Mouse (Mus musculus) heart, adult 18-20 months (tissue): ENCODE measurements around the gene Slfn14. TPM values are rescaled to one million over a fixed set of nuclear protein-coding genes. Genes with fewer than 3 reads are reported as not detected.
"Not testable (repeated sequence)": the region's sequence is repeated elsewhere in the genome, so short reads cannot be mapped to it uniquely, and the experiment has no call there.

Experiments
- DNase-seq, 2 experiments: peaks; one replicate each; pipeline ENCODE4 v3.0.0; 2021 to 2022; ENCODE audit warnings: mixed read lengths in 1 of 2
- total RNA-seq, 2 experiments: library from RNA; stranded (reverse); gene quantifications; 2 replicates each; pipeline ENCODE4 v1.2.3; 2021

The Slfn14 gene
- total RNA-seq, 2 experiments from 2014 or later = not detected

GRCm38 (mm10) chr11:83282084-83282483 lies 4.4 kb downstream of the Slfn14 start:
- no peak for DNase-seq

DNA sequence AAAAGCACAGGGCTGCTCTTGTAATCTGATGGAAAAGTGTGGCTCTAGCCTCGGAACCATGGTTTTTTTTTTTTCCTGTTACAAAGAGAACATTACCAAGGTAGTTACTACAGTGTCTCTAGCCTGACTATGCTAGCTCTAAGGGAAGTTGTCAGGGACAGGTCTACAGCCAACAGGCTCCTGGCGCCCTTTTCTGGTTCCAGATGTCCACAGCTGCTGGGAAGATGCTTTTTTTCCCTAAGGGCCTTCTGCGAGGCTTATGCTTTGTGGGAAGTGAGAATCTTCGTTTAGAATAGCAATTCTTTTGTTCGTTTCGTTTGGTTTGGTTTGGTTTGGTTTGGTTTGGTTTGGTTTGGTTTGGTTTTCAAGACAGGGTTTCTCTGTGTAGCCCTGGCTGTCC lies 6.8 kb downstream of the Slfn14 start:
- peak; percentile 78 for DNase-seq

DNA sequence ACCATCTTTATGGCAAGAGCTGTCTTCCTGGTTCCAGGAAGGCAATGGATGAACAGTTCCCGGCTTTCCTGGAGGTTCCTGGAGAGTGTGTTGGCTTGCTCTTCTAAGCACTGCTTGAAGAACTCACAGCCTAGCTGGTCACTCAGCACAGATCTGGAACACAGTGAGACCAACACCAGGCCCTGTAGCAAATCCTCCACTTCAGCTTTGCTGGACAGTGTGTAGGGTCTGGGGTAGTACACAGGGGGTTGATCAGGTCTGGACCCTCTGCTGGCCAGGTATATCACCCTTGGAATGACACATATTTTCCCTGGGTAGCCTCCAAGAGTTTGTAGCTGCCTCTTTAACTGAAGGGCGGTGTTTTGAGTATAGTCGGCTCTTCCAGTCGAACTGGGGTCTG lies 7.5 kb downstream of the Slfn14 start:
- DNase-seq = no peak

DNA sequence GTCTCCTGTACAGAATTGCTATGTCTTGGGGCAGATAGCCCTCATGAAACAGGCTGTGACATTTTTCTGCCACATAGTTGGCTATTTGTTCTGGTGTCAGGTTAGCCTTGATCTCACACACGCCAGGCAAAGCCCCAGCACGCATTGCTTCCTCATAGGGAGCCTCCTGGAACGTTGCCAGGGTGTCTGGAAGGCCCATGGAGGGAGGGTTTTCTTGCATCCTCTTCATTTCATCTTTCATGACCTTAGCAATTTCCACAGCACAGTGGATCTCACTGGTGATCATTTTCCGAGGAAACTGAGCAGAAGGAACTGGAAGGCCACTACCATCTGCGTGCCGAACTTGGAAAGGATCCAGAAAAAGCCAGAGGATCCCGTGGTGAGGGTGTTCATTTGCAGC lies 10.3 kb downstream of the Slfn14 start:
- no peak for DNase-seq

DNA sequence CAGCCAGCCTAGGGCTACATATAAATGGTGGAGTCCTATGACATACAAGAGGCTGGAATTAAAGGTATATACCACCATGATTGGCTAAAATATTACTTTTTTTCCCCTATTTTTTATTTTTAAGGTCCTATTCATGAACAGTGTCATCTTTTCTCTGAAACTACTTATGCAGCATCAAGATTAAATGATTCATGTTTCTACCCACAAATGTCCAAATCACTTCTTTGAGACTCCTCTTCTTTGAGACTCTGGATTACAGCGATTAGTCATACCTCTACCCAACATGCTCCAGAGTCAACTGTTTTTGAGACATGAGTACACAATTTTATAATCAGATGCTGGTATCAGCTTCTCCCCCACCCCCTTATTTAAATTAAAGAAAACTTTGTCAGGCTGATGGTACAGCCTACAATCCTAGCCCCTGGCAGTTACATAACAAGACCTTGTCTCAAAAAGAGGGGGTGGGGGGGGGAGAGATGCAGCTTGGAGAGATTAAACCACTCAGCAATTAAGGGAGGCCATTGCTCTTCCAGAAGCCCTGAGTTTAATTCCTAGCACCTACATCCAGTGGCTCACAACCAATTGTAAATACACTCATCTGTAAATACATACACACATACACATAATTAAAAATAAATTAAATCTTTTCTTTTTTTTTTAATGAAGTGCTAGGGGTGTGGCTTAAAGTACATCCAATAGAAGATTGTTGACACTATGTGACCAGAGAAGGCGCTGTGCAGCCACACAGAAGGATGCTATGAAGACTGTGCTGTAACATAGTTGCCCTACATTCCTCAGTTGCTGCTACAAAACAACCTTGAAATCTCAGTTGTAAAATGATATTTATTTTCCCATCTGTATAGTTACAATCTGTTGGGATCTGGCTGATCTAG lies 14.3 kb downstream of the Slfn14 start:
- no peak for DNase-seq

- DNase-seq = peak; percentile 86 to 89
Observed at GRCm38 (mm10) chr11:83271151-83271950, 15.2 kb downstream of the Slfn14 start.

DNA sequence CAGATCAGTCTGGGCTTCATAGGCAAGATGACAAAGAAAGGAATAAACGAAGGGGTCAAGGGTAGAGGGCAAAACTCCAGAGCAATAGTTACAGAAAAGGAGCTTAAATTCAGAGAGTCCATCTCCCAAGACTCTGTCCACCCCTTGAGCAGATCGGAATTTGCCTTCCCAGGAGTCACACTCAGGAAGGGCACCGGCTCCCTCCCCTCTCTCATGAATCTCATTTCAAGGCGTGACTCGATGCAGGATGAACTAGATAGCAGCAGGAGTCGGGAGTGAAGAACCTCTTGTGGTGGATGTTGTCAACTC lies 15.7 kb downstream of the Slfn14 start:
- DNase-seq = no peak

DNA sequence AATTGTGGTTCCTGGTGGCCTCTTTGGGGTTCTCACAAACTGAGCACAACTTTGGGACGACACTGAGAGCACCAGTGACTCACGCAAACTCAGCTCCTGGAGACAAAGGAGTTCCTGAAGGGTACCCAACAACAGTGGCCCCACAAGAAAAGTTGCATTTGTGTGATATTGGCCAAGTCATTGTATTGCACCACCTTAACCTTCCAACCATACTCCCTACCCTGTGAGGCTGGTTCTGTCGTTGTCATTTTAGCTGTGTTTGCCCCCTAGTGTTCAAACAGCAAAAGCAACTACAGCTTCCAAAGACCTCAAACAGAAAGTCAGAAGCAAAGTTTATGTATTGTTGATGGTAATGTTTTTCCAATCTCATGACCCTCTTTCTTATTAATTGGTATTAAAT lies 23.4 kb downstream of the Slfn14 start:
- DNase-seq = no peak

DNA sequence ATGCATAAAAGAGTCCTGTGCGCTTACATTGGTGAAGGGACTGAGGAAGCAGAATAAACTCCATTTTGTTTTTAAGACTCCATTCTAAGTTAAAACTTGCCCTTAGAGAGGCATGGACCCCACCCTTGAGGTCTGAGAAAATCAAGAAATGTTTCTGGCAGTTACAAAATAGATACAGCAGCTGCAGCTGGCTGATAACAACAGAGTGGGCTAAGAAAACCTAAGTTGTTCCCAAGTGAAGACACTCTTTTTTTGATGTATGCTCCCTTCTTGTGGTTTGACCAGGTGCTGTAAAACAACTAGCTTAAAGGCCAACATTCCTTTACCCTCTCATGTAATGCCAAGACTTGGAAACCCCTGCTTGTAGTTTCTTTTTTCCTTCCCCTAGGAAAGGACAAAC lies 23.9 kb downstream of the Slfn14 start:
- DNase-seq = no peak

DNA sequence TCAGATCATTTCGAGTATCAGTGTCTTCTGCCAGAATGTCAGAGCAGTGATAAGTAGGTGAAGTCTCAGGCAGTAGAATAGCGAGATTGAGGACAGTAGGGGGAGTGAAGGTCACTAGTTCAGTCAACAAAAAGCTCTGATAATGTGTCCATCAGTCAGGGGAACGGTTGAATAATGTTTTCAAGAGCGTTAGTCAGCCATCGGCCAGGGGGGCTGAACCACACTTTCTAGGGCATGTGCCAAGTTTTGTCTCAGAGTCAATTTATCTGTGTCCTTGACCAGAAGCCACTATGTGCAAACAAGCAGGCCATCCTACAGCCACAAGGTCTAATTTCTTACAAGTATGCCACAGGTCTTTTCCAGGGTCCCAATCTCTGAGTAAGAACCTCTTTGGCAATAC lies 29.3 kb downstream of the Slfn14 start:
- not testable (repeated sequence) for DNase-seq

- no peak for DNase-seq
Observed at GRCm38 (mm10) chr11:83239811-83240210, 46.7 kb downstream of the Slfn14 start.

DNA sequence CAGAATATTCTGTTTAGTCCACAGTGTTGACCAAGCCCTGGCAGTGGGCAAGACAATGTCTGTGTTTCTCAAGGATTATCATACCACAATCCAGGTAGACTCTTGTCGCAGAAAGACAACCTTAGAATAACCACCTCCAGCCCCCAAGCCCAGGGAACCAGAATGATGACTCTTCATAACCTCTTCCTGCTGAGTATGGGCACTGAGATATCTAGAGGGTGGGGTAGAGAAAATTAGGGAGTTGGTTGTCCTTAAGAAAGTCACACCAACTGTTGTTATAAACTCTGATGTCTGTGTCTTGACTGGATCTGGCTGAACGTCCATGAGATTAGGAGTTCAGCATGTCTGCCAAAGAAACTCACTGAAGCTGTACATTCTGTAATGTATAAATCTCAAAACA lies 48.1 kb downstream of the Slfn14 start:
- DNase-seq = no peak

GRCm38 (mm10) chr11:83237390-83237789 lies 49.1 kb downstream of the Slfn14 start:
- not testable (repeated sequence) for DNase-seq

- DNase-seq = not testable (repeated sequence)
Observed at GRCm38 (mm10) chr11:83233621-83234020, 52.9 kb downstream of the Slfn14 start.

DNA sequence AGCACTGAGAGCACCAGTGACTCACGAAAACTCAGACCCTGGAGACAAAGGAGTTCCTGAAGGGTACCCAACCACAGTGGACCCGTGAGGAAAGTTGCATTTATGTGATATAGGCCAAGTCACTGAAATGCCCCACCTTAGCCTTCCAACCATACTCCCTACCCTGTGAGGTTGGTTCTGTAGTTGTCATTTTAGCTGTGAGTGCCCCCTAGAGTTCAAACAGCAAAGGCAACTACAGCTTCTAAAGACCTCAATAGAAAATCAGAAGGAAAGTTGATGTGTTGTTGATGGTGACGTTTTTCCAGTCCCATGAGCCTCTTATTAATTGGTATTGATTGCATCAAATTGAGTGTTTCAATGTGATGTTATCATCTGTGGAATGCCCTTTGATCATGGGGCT lies 55.6 kb downstream of the Slfn14 start:
- peak; percentile 8 to 24 for DNase-seq

GRCm38 (mm10) chr11:83227926-83228723 lies 58.4 kb downstream of the Slfn14 start:
- no peak for DNase-seq

- DNase-seq = no peak
Observed at GRCm38 (mm10) chr11:83225371-83225960, 61.1 kb downstream of the Slfn14 start.

Other genes with a start within 250 kb of the Slfn14 start
- gene Slfn2, start 221.6 kb downstream of the Slfn14 start, total RNA-seq = 1 to 10 TPM; 3.2 to 5.2 TPM
- gene Slfn1, start 169.9 kb downstream of the Slfn14 start, total RNA-seq = under 1 TPM; 0.22 to 0.85 TPM
- under 1 TPM; 0.08 to 0.10 TPM for gene Slfn4, start 111.5 kb downstream of the Slfn14 start, total RNA-seq
- gene Slfn3, start 95.4 kb downstream of the Slfn14 start, total RNA-seq = 1 to 10 TPM; 2.0 to 2.1 TPM
- gene Ap2b1, start 12.3 kb upstream of the Slfn14 start, total RNA-seq = 10 to 100 TPM; 46.7 to 47.2 TPM
- 10 to 100 TPM in 1 of 2 experiments, 1 to 10 TPM in 1; 7.0 to 14.9 TPM for gene Pex12, start 15.9 kb upstream of the Slfn14 start, total RNA-seq
- gene Rasl10b, start 122.4 kb upstream of the Slfn14 start, total RNA-seq = 10 to 100 TPM; 74.9 to 78.3 TPM
- gene Gas2l2, start 142.7 kb upstream of the Slfn14 start, total RNA-seq = not detected
- gene 1700020L24Rik, start 151.0 kb upstream of the Slfn14 start, total RNA-seq = not detected
- gene Mmp28, start 176.3 kb upstream of the Slfn14 start, total RNA-seq = 1 to 10 TPM; 3.0 to 4.7 TPM
- 10 to 100 TPM; 34.2 to 41.5 TPM for gene Taf15, start 186.4 kb upstream of the Slfn14 start, total RNA-seq
- under 1 TPM in 1 of 2 experiments, not detected in 1; 0.26 TPM for gene Heatr9, start 235.4 kb upstream of the Slfn14 start, total RNA-seq
- 10 to 100 TPM in 1 of 2 experiments, 1 to 10 TPM in 1; 2.6 to 10.5 TPM for gene Ccl5, start 243.8 kb upstream of the Slfn14 start, total RNA-seq